Mouse (Mus musculus): ENCODE measurements around the gene Cdkn2aip.

DNA sequence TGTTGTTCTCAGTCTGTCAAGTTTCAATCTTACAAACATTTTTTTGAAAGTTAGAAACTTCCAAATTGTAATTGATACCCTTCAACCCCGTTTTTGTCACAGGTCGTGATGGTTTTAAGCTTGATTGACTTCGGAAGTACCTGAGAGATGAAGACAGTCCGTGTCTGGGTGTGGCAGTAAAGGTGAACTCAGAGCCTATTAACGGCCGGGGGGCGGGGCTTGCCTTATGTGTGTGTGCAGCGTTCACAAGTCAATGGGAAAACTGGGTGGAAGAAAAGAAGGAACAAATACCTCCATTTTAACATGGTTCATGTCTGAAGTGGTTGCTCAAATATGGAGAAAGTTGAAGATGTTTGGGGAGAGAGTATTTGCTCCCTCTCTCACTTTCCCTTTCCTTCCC, 35.8 kb upstream of the Cdkn2aip start:
- no peak for TF ChIP-seq CTCF (IDR thresholded peaks at IDR 0.05; ENCODE audit: borderline replicate concordance, control insufficient read depth, extremely low read depth, insufficient read depth, low read length, poor library complexity)
- no peak for TF ChIP-seq POLR2A (IDR thresholded peaks at IDR 0.05; ENCODE audit: control insufficient read depth, extremely low read depth, insufficient read depth, low read length, poor library complexity)
